Mouse (Mus musculus): ENCODE results near the gene Ubtd2. TPM values are rescaled to one million over a fixed set of nuclear protein-coding genes. Genes with fewer than 3 reads are reported as not detected.

Ubtd2 gene
- polyA plus RNA-seq, 1 experiment, result 0.16 TPM

GRCm38 (mm10) chr11:32435410-32436060 lies 19.6 kb upstream of the Ubtd2 start:
- Histone ChIP-seq H3K4me1 (ENCODE audit: control insufficient read depth) (no peaks in the 10 kb centered on the region), H3K4me3 (replicated peaks) (no peak overlapping the region), H3K9me3 (ENCODE audit: control insufficient read depth, low read length) (no peaks in the 10 kb centered on the region), H3K36me3 (ENCODE audit: control insufficient read depth) (no peaks in the 10 kb centered on the region), H3K27me3 (ENCODE audit: control insufficient read depth) (no peaks in the 10 kb centered on the region)
- TF ChIP-seq TAL1 (IDR thresholded peaks at IDR 0.05; ENCODE audit: low read length) (no peak), GATA1 (IDR thresholded peaks at IDR 0.05; ENCODE audit: low read length) (no peak)

- H3K9me3 ChIP-seq (ENCODE audit: control insufficient read depth, low read length), result no peaks in the 10 kb centered on the region
- H3K36me3 ChIP-seq (ENCODE audit: control insufficient read depth), result no peaks in the 10 kb centered on the region
- no peak for TF ChIP-seq TAL1 (IDR thresholded peaks at IDR 0.05; ENCODE audit: low read length)
- TF ChIP-seq GATA1 (IDR thresholded peaks at IDR 0.05; ENCODE audit: low read length), result no peak
- H3K27me3 ChIP-seq (ENCODE audit: control insufficient read depth), result no peaks in the 10 kb centered on the region
- no peak overlapping the region for H3K4me3 ChIP-seq (replicated peaks)
- peaks cover 2% of the 10 kb centered on the region; the same call in 1 of the 2 replicates for H3K4me1 ChIP-seq (ENCODE audit: control insufficient read depth)
These were observed 12.6 kb upstream of the Ubtd2 start for GRCm38 (mm10) chr11:32442576-32442975.

- Histone ChIP-seq H3K4me1 (ENCODE audit: control insufficient read depth) (peaks cover 2% of the 10 kb centered on the region; the same call in 1 of the 2 replicates), H3K27me3 (ENCODE audit: control insufficient read depth) (no peaks in the 10 kb centered on the region), H3K9me3 (ENCODE audit: control insufficient read depth, low read length) (no peaks in the 10 kb centered on the region), H3K4me3 (replicated peaks) (no peak overlapping the region), H3K36me3 (ENCODE audit: control insufficient read depth) (no peaks in the 10 kb centered on the region)
- TF ChIP-seq GATA1 (IDR thresholded peaks at IDR 0.05; ENCODE audit: low read length) (no peak), TAL1 (IDR thresholded peaks at IDR 0.05; ENCODE audit: low read length) (no peak)
These were observed 10.9 kb upstream of the Ubtd2 start for GRCm38 (mm10) chr11:32444266-32444665.

- Histone ChIP-seq H3K4me3 (replicated peaks) (no peak overlapping the region), H3K9me3 (ENCODE audit: control insufficient read depth, low read length) (no peaks in the 10 kb centered on the region), H3K4me1 (ENCODE audit: control insufficient read depth) (peaks cover 2% of the 10 kb centered on the region; the same call in 1 of the 2 replicates), H3K27me3 (ENCODE audit: control insufficient read depth) (no peaks in the 10 kb centered on the region), H3K36me3 (ENCODE audit: control insufficient read depth) (no peaks in the 10 kb centered on the region)
- TF ChIP-seq TAL1 (IDR thresholded peaks at IDR 0.05; ENCODE audit: low read length) (no peak), GATA1 (IDR thresholded peaks at IDR 0.05; ENCODE audit: low read length) (no peak)
These were observed 10.0 kb upstream of the Ubtd2 start for GRCm38 (mm10) chr11:32445135-32445534.

GRCm38 (mm10) chr11:32445637-32446226 lies 9.4 kb upstream of the Ubtd2 start:
- TF ChIP-seq GATA1 (IDR thresholded peaks at IDR 0.05; ENCODE audit: low read length) (no peak), TAL1 (IDR thresholded peaks at IDR 0.05; ENCODE audit: low read length) (no peak)
- no peaks in the 10 kb centered on the region for H3K27me3 ChIP-seq (ENCODE audit: control insufficient read depth)
- no peak overlapping the region for H3K4me3 ChIP-seq (replicated peaks)
- H3K9me3 ChIP-seq (ENCODE audit: control insufficient read depth, low read length), result no peaks in the 10 kb centered on the region
- peaks cover 2% of the 10 kb centered on the region; the same call in 1 of the 2 replicates for H3K4me1 ChIP-seq (ENCODE audit: control insufficient read depth)
- no peaks in the 10 kb centered on the region for H3K36me3 ChIP-seq (ENCODE audit: control insufficient read depth)

GRCm38 (mm10) chr11:32450216-32450615 lies 5.0 kb upstream of the Ubtd2 start:
- no peak for TF ChIP-seq TAL1 (IDR thresholded peaks at IDR 0.05; ENCODE audit: low read length)
- TF ChIP-seq GATA1 (IDR thresholded peaks at IDR 0.05; ENCODE audit: low read length), result no peak
- no peaks in the 10 kb centered on the region for H3K9me3 ChIP-seq (ENCODE audit: control insufficient read depth, low read length)
- H3K27me3 ChIP-seq (ENCODE audit: control insufficient read depth), result peaks cover 18% of the 10 kb centered on the region
- H3K4me1 ChIP-seq (ENCODE audit: control insufficient read depth), result peaks cover 13% of the 10 kb centered on the region
- no peak overlapping the region for H3K4me3 ChIP-seq (replicated peaks)
- no peaks in the 10 kb centered on the region for H3K36me3 ChIP-seq (ENCODE audit: control insufficient read depth)

GRCm38 (mm10) chr11:32451306-32451705 lies 3.9 kb upstream of the Ubtd2 start:
- Histone ChIP-seq H3K4me1 (ENCODE audit: control insufficient read depth) (peaks cover 23% of the 10 kb centered on the region), H3K9me3 (ENCODE audit: control insufficient read depth, low read length) (no peaks in the 10 kb centered on the region), H3K27me3 (ENCODE audit: control insufficient read depth) (peaks cover 29% of the 10 kb centered on the region), H3K36me3 (ENCODE audit: control insufficient read depth) (no peaks in the 10 kb centered on the region), H3K4me3 (replicated peaks) (no peak overlapping the region)
- TF ChIP-seq GATA1 (IDR thresholded peaks at IDR 0.05; ENCODE audit: low read length) (no peak), TAL1 (IDR thresholded peaks at IDR 0.05; ENCODE audit: low read length) (no peak)

GRCm38 (mm10) chr11:32452745-32453144 lies 2.4 kb upstream of the Ubtd2 start:
- Histone ChIP-seq H3K27me3 (ENCODE audit: control insufficient read depth) (peaks cover 39% of the 10 kb centered on the region), H3K36me3 (ENCODE audit: control insufficient read depth) (no peaks in the 10 kb centered on the region), H3K4me3 (replicated peaks) (no peak overlapping the region), H3K4me1 (ENCODE audit: control insufficient read depth) (peaks cover 23% of the 10 kb centered on the region), H3K9me3 (ENCODE audit: control insufficient read depth, low read length) (no peaks in the 10 kb centered on the region)
- TF ChIP-seq GATA1 (IDR thresholded peaks at IDR 0.05; ENCODE audit: low read length) (no peak), TAL1 (IDR thresholded peaks at IDR 0.05; ENCODE audit: low read length) (no peak)

- TF ChIP-seq GATA1 (IDR thresholded peaks at IDR 0.05; ENCODE audit: low read length) (no peak), TAL1 (IDR thresholded peaks at IDR 0.05; ENCODE audit: low read length) (no peak)
- Histone ChIP-seq H3K36me3 (ENCODE audit: control insufficient read depth) (no peaks in the 10 kb centered on the region), H3K27me3 (ENCODE audit: control insufficient read depth) (peaks cover 39% of the 10 kb centered on the region), H3K4me1 (ENCODE audit: control insufficient read depth) (peaks cover 23% of the 10 kb centered on the region), H3K4me3 (replicated peaks) (no peak overlapping the region), H3K9me3 (ENCODE audit: control insufficient read depth, low read length) (no peaks in the 10 kb centered on the region)
These were observed 1.7 kb upstream of the Ubtd2 start for GRCm38 (mm10) chr11:32453353-32453915.
